In the genomic region with DNA sequence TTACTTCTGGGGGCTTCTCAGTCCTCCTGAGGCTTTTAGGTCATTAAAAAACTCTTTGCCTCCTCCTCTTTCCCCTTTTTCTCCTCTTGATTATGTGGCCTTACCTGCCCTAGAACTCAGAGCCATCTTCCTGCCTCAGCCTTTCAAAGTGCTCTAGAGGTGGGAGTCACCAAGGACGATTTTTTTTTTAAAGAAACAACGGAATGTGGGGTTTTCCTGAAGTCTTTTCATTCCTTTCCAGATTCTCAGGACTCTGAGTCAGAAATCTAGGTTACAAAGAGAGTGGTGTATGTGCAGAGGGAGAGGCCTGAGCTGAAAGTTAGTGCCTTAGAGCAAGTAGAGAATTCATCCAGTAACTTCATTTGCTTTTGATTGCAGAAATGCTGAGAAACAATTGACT, we compare ENCODE assay signal across 7 mouse cellular contexts. TPM values are rescaled to one million over a fixed set of nuclear protein-coding genes. Genes with fewer than 3 reads are reported as not detected.
DNase-seq lines count a peak whose midpoint lies in the region; ATAC-seq and TF ChIP-seq lines count a peak whose summit lies in the region.

No protein-coding gene starts in this region.

- peak overlapping the region; percentile 92 for H3K9ac ChIP-seq in forebrain, embryonic 11.5 days (ENCODE audit: low read length)
- H3K9ac ChIP-seq in liver, embryonic 12.5 days: peak overlapping the region; percentile 81

- peaks cover 6% of the 10 kb centered on the region for H3K4me1 ChIP-seq in testis, adult 2 months (ENCODE audit: control insufficient read depth, insufficient read depth, low read length)
- H3K4me1 ChIP-seq in forebrain, embryonic 11.5 days (replicated peaks; ENCODE audit: control insufficient read depth, insufficient read depth, low read length): peaks cover 14% of the 10 kb centered on the region
- H3K4me1 ChIP-seq in liver, embryonic 12.5 days: peaks cover 82% of the 10 kb centered on the region

- no peak overlapping the region for H3K4me3 ChIP-seq in testis, adult 2 months (ENCODE audit: control insufficient read depth, low read depth, low read length)
- peak overlapping the region; percentile 60 for H3K4me3 ChIP-seq in forebrain, embryonic 11.5 days (ENCODE audit: low read depth, low read length)
- peak overlapping the region; percentile 69 for H3K4me3 ChIP-seq in liver, embryonic 12.5 days

- WGBS in forebrain, embryonic 11.5 days: 44% methylated on average over 2 of the region's 2 CpGs
- WGBS in liver, embryonic 12.5 days (ENCODE audit: insufficient replicate concordance): 57% methylated on average over 2 of the region's 2 CpGs

- no peaks in the 10 kb centered on the region for H3K36me3 ChIP-seq in testis, adult 2 months (ENCODE audit: control insufficient read depth, insufficient read depth, low read length)
- H3K36me3 ChIP-seq in forebrain, embryonic 11.5 days (ENCODE audit: control insufficient read depth, insufficient read depth, low read length): no peaks in the 10 kb centered on the region
- H3K36me3 ChIP-seq in liver, embryonic 12.5 days: peaks cover 11% of the 10 kb centered on the region; the same call in 1 of the 2 replicates

- peak overlapping the region; percentile 80 for H3K4me2 ChIP-seq in forebrain, embryonic 11.5 days (ENCODE audit: low read depth, low read length, severe bottlenecking)
- H3K4me2 ChIP-seq in liver, embryonic 12.5 days: peak overlapping the region; percentile 91

- no peak for TF ChIP-seq POLR2A in testis, adult 2 months (IDR thresholded peaks at IDR 0.05; ENCODE audit: control insufficient read depth, low read depth, low read length)

- TF ChIP-seq CTCF in testis, adult 2 months (IDR thresholded peaks at IDR 0.05; ENCODE audit: control insufficient read depth, insufficient read depth, insufficient replicate concordance, low read depth, low read length): no peak

- H3K9me3 ChIP-seq in forebrain, embryonic 11.5 days (ENCODE audit: control insufficient read depth, low read length): no peaks in the 10 kb centered on the region
- no peaks in the 10 kb centered on the region for H3K9me3 ChIP-seq in liver, embryonic 12.5 days (replicated peaks)

- no peaks in the 10 kb centered on the region for H3K27me3 ChIP-seq in testis, adult 2 months (ENCODE audit: control insufficient read depth, insufficient read depth, low read length)
- no peaks in the 10 kb centered on the region for H3K27me3 ChIP-seq in forebrain, embryonic 11.5 days (ENCODE audit: control insufficient read depth, insufficient read depth, low read length)
- H3K27me3 ChIP-seq in liver, embryonic 12.5 days (replicated peaks): no peaks in the 10 kb centered on the region

- no peak for ATAC-seq in forebrain, embryonic 11.5 days (replicated peaks; ENCODE audit: low FRiP score)
- no peak for ATAC-seq in liver, embryonic 12.5 days

- no peak for DNase-seq in testis, postnatal 10 days (ENCODE audit: low spot score)
- no peak for DNase-seq in forebrain, embryonic 11.5 days (ENCODE audit: low spot score)
- no peak for DNase-seq in urinary bladder, postnatal 25 days (ENCODE audit: low spot score)
- no peak for DNase-seq in MN1 (ENCODE audit: low spot score)
- DNase-seq in layer of hippocampus, adult 11-12 months (ENCODE audit: low spot score): no peak

- peak overlapping the region; percentile 79 for H3K27ac ChIP-seq in testis, adult 2 months (ENCODE audit: control insufficient read depth, insufficient read depth, low read depth, low read length)
- peak overlapping the region; percentile 100 for H3K27ac ChIP-seq in forebrain, embryonic 11.5 days (ENCODE audit: low read depth, low read length)
- peak overlapping the region; percentile 87; the same call in 1 of the 2 replicates for H3K27ac ChIP-seq in liver, embryonic 12.5 days

RNA-seq across cellular contexts. Expression of a gene that starts 37.8 kb away (rescaled TPM):
- 20.8 and 21.9 TPM in 2 replicates for polyA plus RNA-seq in testis, adult 2 months (2012; rRNA removed)
- polyA plus RNA-seq in forebrain, embryonic 11.5 days (2014; fragmentation: Nextera tagmentation; extraction: Ambion mirVana): 112 and 114 TPM in 2 replicates
- 48.7 and 53.0 TPM in 2 replicates for polyA plus RNA-seq in liver, embryonic 12.5 days (2016; fragmentation: Nextera tagmentation; extraction: Ambion mirVana)

RNA-seq across cellular contexts. Expression of a gene that starts 38.0 kb away (rescaled TPM):
- 1,236 and 1,353 TPM in 2 replicates for polyA plus RNA-seq in testis, adult 2 months (2012; rRNA removed)
- polyA plus RNA-seq in forebrain, embryonic 11.5 days (2014; fragmentation: Nextera tagmentation; extraction: Ambion mirVana): 8.3 and 8.6 TPM in 2 replicates
- polyA plus RNA-seq in liver, embryonic 12.5 days (2016; fragmentation: Nextera tagmentation; extraction: Ambion mirVana): 2.8 and 3.6 TPM in 2 replicates

RNA-seq across cellular contexts. Expression of a gene that starts 46.8 kb away (rescaled TPM):
- polyA plus RNA-seq in testis, adult 2 months (2012; rRNA removed): 3.3 and 4.2 TPM in 2 replicates
- 4.1 and 5.5 TPM in 2 replicates for polyA plus RNA-seq in forebrain, embryonic 11.5 days (2014; fragmentation: Nextera tagmentation; extraction: Ambion mirVana)
- 4.5 and 4.9 TPM in 2 replicates for polyA plus RNA-seq in liver, embryonic 12.5 days (2016; fragmentation: Nextera tagmentation; extraction: Ambion mirVana)

Comparison
In these comparisons a context has a peak if more than half of its experiments do, and no peak if none do; other contexts are left out.
1. RNA of a gene that starts 38.0 kb away (polyA plus RNA-seq): 1,236 to 1,353 TPM in testis, adult 2 months; 8.3 to 8.6 TPM in forebrain, embryonic 11.5 days and 2.8 to 3.6 TPM in liver, embryonic 12.5 days; every median in the first group is over 100 times any median in the second.
2. Peak in every context shown above with its lines, with median percentiles within 50 percentile points of each other: H3K27ac ChIP-seq.